Mouse (Mus musculus): ENCODE measurements around the gene Kctd10. TPM values are rescaled to one million over a fixed set of nuclear protein-coding genes. Genes with fewer than 3 reads are reported as not detected.

Gene Kctd10
- total RNA-seq, 2 experiments from 2014 or later, result 16.8 to 21.1 TPM

DNA sequence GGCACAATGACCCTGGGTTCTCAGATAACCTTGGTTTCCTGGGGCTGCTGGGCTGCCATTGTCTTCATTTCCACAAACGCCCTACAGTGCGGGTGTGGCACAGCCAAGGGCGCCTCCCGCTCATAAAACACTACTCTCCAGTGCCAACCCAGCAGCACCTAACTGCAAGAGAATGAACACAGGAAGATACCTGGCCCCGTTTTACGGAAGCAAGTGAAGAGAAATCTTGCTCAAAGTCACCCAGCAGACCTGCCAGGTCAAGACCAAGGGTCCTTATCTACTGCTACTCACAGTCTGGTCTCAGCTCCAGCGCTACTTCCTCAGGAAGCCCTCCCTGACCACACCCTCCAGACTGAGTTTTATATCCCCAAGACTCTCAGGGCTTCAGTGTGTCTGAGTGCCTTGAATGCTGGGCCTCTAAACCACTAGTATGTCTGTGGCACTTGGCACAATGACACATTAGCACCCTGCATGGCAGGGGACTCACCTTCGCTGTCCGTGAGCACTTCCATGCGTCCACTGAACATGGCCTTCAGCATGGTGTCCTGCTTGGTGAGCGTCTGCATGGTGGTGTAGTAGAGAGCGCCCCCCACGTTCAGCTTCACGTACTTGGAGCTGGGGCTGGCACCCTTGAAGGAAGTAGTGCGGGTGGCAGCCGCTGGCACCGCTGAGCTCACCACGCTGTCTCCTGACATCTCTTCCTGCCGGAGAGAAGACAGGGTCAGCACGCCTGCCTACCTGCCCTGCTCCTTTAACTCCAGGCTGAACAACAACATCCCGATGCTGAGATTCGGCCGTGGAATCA, 5.7 kb downstream of the Kctd10 start:
- H3K4me3 ChIP-seq, result peak overlapping the region; percentile 62
- intact Hi-C loops (cut with DNase I), result no loop called here

GRCm38 (mm10) chr5:114373581-114373980, 6.7 kb downstream of the Kctd10 start:
- no peak for TF ChIP-seq CTCF (IDR thresholded peaks at IDR 0.05)
- intact Hi-C loops (cut with DNase I), result no loop called here
- no peak for DNase-seq
- peak overlapping the region; percentile 62 for H3K4me3 ChIP-seq
- H3K27ac ChIP-seq, result peak overlapping the region; percentile 82

More for the DNA sequence above, 5.7 kb downstream of the Kctd10 start:
- TF ChIP-seq CTCF (IDR thresholded peaks at IDR 0.05), result no peak
- H3K27ac ChIP-seq, result peak overlapping the region; percentile 82
- no peak for DNase-seq

GRCm38 (mm10) chr5:114373174-114373573, 7.1 kb downstream of the Kctd10 start:
- intact Hi-C loops (cut with DNase I), result no loop called here
- DNase-seq, result peak; percentile 77
- H3K27ac ChIP-seq, result peak overlapping the region; percentile 82
- no peak for TF ChIP-seq CTCF (IDR thresholded peaks at IDR 0.05)
- H3K4me3 ChIP-seq, result peak overlapping the region; percentile 62

- Histone ChIP-seq H3K27ac (peak overlapping the region; percentile 82), H3K4me3 (peak overlapping the region; percentile 62)
- TF ChIP-seq CTCF (IDR thresholded peaks at IDR 0.05), result no peak
- intact Hi-C loops (cut with DNase I), result no loop called here
- DNase-seq, result no peak
Observed at GRCm38 (mm10) chr5:114372565-114372964, 7.7 kb downstream of the Kctd10 start.

DNA sequence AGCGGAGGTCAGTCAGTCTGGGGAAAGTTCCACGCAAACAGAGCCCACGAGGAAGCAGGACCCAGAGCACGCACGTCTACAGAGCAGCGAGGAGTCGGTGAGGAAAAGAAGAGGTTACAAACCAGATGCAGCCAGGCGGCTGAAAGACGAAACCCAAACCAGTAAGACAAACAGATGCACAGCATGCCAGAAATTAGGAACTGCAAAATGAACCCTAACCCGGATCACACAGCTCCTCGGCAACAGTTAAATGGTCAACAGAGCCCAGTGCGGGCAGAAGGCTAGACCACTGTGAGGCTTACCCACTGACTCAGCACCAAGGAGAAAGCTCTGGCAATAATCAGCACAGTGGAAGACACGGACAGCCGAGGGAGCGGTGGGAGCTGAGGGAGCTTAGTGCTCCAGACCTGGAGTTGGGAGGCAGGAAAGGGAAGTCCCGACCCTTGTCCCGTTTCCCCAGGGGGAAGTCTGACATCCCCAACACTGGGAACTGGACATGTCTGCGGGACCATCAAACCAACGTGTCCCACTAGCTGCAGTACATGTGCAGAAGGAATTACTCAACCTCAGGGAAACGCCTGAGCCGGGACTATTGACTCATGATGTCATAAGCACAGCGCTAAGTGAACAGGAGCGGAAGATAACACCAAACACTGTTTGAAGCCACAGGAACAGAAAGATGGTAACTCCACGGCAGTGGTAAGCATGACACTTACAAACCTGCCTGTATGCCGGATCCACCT, 8.4 kb downstream of the Kctd10 start:
- no peak for TF ChIP-seq CTCF (IDR thresholded peaks at IDR 0.05)
- no peak for DNase-seq
- intact Hi-C loops (cut with DNase I), result no loop called here
- Histone ChIP-seq H3K4me3 (peak overlapping the region; percentile 62), H3K27ac (peak overlapping the region; percentile 82)

DNA sequence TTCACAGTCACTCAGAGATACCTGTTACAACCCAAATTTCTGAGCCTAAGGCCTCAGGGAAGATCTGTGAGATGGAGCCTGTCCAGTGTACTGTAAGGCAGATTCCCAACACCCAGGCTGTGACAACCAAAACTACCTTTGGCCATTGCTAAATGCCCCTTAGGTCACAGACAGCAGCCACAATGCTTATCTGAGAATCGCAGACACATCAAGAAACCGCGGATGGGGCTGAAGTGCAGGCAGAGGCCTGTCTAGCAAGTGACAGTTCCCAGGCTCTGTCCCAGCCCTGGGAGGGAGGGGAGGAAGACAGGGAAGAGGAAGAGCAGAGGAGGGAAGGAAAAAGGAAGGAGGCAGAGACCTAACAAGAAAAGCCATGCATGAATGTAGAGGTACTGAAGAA, 9.0 kb downstream of the Kctd10 start:
- no peak for DNase-seq

DNA sequence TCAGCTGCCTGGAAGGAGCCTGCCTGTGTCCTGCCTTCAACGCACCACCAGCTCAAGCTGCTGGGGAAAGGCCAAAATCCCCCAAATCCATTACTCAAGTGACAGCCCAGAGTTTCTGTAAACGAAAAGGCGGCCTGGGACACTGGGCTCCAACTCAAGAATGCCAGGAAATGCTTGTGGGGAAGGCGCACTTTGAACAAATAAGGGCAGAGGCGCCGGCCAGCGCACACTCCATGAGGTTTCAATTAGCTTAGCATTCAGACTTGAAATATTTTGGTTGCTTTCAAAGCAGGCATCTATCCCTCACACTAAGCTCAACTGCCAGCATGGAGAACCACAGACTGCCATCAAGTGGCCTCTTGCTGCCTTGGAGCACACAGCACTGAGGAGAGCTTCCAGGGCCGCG, 9.9 kb downstream of the Kctd10 start:
- intact Hi-C loops (cut with DNase I), result no loop called here
- Histone ChIP-seq H3K4me3 (peak overlapping the region; percentile 62), H3K27ac (peak overlapping the region; percentile 82)
- peak; percentile 72 for DNase-seq
- TF ChIP-seq CTCF (IDR thresholded peaks at IDR 0.05), result peak; percentile 17; the same call in 1 of the 2 replicates

More for the DNA sequence above, 9.0 kb downstream of the Kctd10 start:
- Histone ChIP-seq H3K4me3 (peak overlapping the region; percentile 62), H3K27ac (peak overlapping the region; percentile 82)
- no peak for TF ChIP-seq CTCF (IDR thresholded peaks at IDR 0.05)
- intact Hi-C loops (cut with DNase I), result no loop called here

DNA sequence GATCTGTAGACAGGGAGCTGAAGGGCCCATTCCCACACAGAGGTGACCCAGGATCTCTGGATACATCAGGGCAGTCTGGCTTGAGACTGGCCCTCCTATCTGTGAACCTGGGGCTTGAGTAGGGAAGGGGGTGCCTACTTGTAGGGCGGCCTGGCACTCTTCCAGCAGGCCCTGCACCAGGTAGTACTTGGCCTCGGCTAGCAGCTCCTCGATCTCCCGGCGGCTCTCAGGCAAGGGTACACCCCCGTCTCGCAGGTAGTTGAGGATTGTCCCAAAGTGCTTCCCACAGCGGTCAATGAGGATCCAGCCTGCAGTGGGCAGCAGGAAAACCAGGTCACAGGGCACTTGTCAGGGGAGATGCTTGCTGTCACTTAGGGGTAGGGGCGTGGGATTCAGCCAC, 10.4 kb downstream of the Kctd10 start:
- no peak for DNase-seq
- no peak for TF ChIP-seq CTCF (IDR thresholded peaks at IDR 0.05)
- Histone ChIP-seq H3K4me3 (peak overlapping the region; percentile 62), H3K27ac (peak overlapping the region; percentile 82)
- intact Hi-C loops (cut with DNase I), result no loop called here

- no peak for DNase-seq
- TF ChIP-seq CTCF (IDR thresholded peaks at IDR 0.05), result no peak
- intact Hi-C loops (cut with DNase I), result no loop called here
- H3K4me3 ChIP-seq, result no peak overlapping the region
- peak overlapping the region; percentile 82 for H3K27ac ChIP-seq
Observed at GRCm38 (mm10) chr5:114368803-114369496, 11.4 kb downstream of the Kctd10 start.

- H3K27ac ChIP-seq, result no peak overlapping the region
- DNase-seq, result no peak
- no peak for TF ChIP-seq CTCF (IDR thresholded peaks at IDR 0.05)
- H3K4me3 ChIP-seq, result no peak overlapping the region
- intact Hi-C loops (cut with DNase I), result no loop called here
Observed at GRCm38 (mm10) chr5:114368121-114368520, 12.2 kb downstream of the Kctd10 start.

DNA sequence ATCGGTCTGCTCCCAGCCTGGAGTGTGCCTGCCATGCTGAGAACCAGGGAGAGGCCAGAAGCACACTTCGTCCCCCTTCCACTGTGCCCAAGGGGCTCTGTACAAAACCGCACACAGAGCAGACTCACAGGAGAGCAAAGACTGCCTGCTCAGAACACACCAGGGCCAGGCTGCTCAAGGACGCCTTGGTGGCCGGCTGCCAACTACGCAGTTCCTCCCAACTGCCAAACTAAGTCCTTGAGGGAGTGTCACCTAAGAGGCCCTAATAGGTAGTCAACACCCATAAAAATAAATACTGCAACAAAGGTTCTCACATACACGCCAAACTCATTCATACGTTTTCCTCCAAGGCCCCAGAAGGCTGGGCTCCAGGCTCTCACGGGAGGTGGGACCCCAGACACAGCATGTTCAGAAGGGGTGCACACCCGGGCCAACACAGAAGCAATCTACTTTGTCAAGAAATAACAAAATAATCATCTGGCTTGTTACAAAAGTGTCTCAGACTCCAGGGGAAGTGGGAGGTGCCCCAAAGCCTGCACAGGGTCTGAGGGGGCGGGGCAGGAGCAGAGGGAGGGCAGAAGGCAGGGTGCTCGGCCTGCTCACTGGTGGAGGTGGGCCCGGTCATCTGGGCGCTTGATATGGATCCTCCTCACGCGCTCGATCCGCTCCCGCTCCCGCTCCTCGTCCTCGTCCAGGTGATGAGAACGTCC, 15.1 kb downstream of the Kctd10 start:
- H3K4me3 ChIP-seq, result no peak overlapping the region
- intact Hi-C loops (cut with DNase I), result no loop called here
- TF ChIP-seq CTCF (IDR thresholded peaks at IDR 0.05), result no peak
- DNase-seq, result peak; percentile 55
- peak overlapping the region; percentile 59 for H3K27ac ChIP-seq

DNA sequence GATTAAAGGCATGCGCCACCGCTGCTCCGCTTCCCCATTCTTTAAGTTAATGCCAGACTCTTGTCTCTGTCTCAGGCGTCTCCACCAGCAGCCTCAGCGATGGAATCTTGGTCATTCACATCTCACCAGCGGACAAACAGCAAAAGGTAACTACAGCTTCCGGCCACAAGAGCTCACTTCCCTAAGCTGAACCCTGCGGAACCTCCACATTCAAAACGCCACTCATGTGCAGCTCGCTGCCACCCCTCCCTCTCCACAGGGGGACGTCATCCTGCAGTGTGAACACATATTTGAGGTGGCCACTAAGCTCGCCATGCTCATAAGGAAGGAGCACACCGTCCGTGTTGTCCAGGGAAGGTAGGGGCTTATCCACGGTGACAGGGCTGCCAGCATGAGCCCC, 19.3 kb downstream of the Kctd10 start:
- no peak for TF ChIP-seq CTCF (IDR thresholded peaks at IDR 0.05)
- intact Hi-C loops (cut with DNase I), result no loop called here
- no peak overlapping the region for H3K4me3 ChIP-seq
- no peak overlapping the region for H3K27ac ChIP-seq
- no peak for DNase-seq

Measured in gastrocnemius, adult 2 months (tissue).